Mouse (Mus musculus) T-cell, adult 2 months (primary cell): Measurements from ENCODE around the gene Nktr.

ENCODE experiments used
- DNase-seq: peaks from one replicate; pipeline ENCODE4 v3.0.0; 2022; ENCODE audit warnings: low spot score

The Nktr gene

DNA sequence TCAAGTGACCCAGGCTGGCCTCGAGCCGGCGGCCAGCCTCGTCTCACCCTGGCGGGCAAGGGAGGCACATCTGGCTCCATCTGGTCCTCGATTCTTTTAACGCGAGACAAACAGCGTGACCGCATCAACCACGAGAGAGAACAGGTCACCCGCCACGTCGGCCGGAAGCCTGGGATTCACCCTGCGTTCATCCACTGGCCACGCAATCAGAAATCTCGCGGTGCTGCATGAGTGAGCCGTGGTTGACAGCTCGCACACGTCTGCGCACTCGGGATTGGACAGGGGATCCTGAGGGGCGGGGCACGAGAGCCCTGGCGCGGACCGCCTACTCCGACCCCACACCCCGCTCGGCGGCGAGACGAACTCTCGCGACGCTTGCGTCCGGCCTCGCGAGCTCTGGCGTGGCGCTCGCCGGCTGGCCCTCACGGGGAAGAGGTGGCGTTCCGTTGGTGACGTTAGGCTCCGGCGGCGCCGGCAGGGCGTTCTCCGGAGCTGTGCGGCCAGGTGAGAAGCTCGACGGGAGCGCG lies at the start of gene Nktr:
Gene Nktr (plus strand): TSS at position 378 of the 527 bp plus-strand sequence.
- peak; percentile 97 for DNase-seq

DNA sequence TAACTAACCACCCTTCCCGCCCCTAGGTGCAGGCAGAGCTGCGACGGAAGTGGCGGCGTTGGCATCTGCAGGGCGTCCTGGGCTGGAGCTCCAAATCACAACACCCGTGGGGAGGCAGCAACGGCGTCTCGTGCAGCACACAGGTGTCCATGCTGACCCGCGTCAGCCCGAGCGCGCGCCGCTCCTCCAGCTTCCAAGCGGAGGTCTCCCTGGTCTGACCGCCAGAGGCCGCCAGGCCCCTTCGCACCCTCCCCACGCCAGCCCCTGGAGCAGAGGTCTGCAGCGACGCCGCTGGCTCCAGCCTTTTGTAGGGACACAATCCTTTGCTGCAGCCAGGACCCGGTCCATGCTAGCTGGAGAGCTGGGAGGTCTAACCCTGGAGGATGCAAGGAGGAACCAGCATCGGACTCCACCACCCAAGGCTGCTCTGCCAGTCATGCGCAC lies 49.6 kb upstream of the Nktr start:
- DNase-seq: peak; percentile 62

DNA sequence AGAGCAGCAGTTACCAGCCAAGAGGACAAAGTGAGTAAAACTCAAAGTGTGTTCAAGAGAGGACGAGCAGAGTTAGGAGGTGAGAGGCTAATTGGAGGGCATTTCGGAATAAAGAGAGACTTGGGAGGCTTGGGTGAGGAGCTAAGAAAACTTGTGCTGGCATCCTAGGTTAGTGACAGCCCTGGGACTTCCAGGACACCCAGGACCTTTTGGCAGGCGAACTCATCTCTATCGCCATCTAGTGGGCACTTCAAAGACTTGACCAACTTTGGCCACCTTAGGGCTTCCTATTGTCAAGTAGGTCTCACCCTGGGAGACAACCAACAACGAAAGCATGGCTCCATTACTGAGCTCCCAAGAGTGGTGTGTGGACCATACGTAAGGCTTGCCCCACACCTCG lies 47.7 kb upstream of the Nktr start:
- DNase-seq: peak; percentile 47

DNA sequence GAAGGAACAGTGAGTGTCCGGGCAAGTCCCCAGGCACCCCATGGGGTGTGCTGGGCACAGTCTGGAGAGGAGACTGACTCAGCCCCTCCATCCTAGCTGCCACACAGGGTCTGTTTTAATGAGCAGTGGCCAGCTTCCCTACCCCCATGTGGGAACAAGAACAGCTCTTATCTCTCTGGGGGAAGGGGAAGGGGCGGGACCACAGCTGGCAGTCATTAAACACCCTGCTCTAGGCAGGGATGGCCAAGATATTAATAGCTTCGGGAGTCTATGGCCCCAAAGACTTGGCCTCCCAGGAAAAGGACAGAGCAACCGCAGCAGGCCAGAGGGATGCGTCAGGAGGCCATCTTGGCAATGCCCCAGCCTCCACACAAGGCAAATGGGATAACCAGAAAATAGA lies 46.7 kb upstream of the Nktr start:
- DNase-seq: no peak

DNA sequence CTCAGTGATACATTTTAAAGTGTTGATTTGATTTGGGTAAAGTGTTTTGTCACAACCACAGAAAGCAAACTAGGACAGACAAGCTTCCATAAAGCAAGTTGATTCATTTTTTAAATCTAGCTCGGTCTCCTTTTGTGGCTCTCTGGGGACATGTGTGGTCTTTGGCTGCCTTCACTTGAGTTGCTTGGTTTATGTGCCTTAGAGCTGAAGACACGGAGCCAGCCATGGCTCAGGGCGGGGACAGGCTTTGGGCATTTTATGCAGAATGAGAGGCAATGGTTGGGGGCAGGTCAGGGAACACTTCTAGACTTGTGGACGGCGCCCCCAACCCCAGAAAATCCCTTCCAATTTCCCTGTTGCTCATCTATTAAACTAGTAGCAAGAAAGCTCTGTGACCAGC lies 45.3 kb upstream of the Nktr start:
- no peak for DNase-seq

DNA sequence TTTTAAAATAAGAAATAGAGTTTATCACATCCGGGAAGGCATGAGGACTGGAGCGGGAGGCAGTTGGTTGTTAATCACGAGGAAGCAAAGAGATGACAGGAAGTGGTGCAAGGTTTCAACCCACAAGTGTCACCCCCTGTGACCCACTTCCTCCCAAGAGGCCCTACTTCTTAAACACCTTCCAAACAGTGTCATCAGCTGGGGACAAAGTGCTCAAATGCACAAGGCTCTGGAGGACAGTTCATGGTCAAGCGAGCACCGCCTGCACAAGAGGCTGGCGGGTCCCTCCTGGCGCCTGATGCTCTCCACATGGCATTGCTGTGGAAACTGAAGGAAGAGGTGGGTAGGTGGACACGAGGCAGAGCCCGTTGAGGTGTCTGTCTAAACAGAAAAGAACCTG lies 44.0 kb upstream of the Nktr start:
- peak; percentile 90 for DNase-seq

DNA sequence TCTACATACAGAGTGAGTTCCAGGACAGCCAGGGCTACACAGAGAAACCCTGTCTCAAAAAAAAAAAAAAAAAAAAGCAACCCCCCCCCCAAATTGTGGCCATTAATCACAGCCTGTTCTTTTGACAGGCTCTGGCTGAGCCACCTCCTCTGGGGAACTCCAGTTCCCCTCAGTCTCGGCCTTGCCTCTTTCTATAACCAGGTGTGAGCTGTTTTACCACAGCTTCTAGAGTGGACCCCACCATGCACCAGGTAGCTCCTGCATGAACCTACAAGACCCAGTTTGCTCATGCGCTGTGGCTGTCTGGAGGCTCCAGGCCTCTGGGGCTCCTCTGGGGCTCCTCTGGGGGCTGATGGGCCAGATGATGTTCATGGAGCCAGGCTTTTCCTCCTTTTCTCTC lies 43.4 kb upstream of the Nktr start:
- DNase-seq: no peak

DNA sequence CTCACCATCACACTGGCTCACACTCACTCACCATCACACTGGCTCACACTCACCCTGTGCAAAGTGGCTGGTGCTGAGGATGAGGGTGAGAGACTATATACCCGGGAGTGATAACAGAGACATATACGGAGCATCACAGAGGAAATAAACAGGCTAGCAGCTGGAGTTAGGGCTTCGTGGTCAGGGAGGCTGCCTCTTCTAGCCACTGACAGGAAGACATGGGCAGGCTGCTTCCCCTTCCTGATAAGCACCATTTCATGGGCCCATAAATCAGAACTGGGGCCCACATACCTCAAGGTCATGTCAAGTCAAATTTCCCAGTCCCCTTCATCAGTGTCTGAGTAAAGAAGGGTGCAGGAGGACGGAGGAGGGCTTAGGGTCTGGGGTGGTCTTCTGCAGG lies 41.9 kb upstream of the Nktr start:
- no peak for DNase-seq

DNA sequence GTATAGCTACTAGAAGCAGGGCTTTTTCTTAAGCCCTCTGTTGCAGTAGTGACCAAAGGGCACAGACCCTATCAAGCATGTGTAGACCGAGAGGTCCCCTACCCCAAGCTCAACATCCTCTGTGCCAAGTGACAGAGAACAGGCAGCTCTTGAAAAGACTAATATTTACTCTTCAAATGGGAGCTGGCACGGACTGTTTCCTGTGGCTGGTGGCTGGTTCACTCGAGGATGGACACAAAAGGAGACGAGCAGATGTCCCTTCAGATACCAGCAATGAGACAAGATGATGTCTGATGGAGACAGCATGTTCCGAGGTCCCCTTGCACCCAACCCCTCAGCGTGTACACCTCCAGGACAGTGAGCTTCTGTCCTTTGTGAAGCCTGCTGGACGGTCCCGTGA lies 41.5 kb upstream of the Nktr start:
- DNase-seq: no peak

DNA sequence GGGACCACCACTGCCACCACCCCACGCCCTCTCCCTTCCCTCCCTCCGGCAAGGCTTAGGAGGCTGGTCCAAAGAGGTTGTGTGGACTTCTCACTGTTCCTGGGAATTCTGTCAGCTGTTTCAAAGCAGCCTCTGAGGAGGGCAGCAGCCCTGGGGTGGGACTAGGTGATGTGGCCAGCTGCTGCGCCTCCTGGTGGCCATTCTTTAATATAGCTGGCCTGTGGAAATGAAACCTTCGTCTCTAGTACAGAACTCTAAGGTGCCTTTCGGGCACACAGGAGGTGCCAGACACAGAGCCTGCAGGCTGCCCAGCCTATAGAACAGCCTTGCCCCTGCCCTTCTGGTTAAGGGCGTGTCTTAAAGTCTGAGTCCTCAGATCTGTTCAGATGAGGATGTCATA lies 39.4 kb upstream of the Nktr start:
- peak; percentile 64 for DNase-seq

DNA sequence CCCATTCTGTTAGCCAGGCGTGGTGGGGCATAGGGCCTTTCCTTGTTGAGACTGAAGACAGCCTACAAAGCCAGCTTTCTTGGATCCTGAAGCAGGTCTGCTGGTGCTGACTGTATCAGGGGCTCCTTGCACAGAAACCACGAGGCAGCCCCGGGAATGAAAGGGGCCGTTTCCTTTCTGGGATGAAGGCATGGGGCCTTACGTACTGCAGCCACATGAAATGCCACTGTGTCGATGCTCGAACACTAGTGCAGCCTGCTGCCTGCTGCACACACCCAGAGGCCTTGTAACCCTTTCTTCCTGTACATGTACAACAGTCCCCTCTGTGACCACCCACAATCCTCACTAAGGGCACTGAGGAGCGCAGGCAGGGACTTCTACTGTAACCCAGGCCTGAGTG lies 37.8 kb upstream of the Nktr start:
- DNase-seq: no peak

DNA sequence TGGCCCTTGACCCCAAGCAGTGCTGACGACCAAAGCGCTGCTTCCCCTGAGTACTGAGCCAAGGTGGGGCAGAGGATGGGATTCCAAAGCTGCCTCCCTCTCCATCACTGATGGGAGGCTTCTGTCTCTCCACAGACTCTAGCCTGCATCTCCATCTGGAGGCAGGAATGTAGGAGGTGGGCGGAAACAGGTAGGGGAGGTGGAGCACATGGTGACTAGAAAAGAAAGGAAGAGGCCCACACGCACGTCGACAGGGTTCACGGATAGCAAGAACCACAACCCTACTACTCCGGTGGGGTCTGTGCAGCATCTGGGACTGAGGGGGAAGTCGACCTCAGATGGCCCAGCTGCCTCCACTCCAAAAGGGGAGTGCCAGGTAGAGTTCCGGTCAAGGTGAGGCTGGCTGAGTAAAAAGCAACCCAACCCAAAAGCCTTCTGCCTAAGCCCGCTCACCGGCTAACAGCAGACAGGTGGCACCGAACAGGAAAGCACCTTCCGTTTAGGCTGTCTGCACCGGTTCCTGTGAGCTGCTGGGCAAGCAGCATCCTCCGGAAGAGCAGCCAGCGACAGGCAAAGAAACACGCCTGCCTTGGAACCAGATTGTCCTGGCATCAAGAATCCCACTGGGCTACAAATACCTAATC lies 36.8 kb upstream of the Nktr start:
- DNase-seq: peak; percentile 67

DNA sequence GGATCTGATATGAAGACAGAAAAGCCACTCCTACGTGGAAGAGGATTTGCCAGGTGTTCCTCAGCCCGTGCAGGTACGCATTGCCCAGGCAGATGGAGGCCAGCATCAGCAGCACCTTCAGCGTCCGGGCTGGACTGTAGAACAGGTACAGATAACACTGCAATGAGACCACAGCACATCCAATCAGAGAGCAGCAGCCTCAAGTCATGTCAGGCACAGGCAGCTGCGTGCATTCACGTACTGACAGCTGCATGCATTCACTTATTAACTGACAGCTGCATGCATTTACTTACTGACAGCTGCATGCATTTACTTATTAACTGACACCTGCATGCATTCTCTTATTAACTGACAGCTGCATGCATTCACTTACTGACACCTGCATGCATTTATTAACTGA lies 34.3 kb upstream of the Nktr start:
- DNase-seq: no peak

DNA sequence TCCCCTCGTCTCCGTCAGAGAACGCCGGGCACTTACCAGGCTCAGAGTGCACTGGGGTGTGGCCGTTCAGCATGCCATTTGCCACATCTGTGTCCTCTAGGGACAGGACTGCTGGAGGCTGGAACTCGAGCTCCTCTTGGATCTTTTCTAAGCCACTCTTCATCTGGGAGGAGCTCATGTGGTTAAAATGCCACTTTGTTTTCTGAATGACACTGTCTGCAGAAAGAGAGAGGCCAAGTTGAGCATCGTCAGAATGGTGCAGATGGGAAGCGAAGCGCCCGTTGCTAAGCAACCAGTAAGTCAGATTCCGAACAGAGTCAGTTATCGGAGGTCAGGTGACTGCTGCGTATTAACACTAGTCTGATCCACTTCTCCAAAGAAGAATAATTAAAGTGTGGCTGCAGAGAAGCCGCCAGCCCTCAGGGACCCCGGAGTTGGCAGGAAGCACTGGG lies 28.7 kb upstream of the Nktr start:
- no peak for DNase-seq

DNA sequence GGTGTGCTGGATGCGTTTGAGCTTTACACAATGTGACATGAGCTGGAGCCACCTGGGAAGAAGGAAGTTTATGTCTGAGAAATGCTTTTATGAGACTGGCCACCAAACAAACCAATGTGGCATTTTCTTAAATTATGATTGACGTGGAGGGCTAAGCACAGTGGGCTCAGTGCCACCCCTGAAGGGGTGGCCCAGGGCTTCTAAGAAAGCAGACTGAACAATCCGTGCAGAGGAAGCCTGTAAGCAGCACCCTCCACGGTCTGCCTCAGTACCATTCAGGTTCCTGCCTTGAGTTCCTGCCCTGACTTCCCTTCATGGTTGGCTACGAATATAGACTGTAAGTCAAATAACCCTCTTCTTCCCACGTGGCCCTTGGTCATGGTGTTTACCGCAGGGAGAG lies 28.2 kb upstream of the Nktr start:
- no peak for DNase-seq

DNA sequence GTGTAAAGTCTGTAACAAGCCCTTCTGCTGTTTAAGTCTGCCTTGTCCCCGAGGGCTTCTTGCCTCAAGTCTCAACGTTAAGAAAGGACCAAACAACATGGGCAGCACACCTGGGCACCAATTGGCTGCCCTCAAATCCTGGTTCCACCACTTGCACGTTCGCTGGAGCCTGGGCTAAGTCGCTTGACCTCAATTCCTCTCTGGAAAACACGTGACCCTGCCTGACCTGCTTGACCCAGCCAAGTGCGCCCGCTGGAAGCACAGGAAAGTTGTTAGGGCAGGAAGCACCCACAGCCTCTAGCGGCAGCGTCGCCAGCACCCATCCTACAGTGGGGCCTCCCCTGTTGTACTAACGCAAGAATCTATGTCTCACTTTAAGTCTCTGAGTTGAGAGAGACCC lies 24.2 kb upstream of the Nktr start:
- DNase-seq: no peak

DNA sequence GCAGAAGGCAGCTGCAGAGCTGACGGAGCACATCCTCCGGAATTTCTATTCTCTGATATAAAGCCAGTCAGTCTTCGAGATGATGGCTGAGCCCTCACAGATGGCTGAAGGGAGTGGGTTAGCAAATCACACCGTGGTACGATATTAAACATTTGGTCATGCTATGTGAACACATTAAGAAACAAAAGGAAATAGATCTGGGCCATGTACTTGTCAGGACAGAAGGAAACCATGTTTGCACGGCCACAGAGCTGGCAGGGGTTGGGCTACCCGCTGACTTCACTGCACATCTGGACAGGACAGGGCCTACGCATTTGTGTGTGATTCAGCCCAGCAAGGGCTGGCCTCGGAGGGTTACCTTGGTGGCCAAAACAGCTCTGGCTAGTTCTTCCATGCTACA lies 22.3 kb upstream of the Nktr start:
- DNase-seq: no peak

DNA sequence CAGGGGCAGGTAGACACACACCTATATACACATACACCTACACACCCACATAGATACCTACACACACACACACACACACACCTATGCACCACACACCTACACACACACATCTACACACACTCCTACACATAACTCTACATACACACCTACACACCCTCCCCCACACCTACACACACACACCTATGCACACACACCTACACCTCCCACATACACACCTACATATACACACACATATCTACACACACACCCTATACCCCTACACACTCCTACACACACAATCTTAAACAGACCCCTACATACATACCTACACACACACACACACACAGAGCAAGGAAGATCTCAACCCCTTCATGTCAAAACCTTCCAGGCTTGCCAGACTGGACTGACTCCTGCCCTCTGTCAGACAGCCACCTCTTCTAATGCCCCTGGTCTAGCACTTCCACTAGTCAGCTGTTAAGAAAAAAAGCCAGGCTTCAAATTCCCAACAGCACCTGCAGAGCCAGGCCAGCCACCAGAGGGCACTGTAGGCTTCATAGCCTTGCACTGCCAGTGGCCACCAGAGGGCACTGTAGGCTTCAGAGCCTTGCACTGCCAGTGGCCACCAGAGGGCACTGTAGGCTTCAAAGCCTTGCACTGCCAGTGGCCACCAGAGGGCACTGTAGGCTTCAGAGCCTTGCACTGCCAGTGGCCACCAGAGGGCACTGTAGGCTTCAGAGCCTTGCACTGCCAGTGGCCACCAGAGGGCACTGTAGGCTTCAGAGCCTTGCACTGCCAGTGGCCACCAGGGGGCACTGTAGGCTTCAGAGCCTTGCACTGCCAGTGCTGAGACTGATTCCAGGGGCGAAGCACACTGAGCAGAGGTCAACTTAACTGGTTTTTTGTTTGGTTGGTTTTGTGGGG lies 21.6 kb upstream of the Nktr start:
- peak; percentile 82 for DNase-seq

DNA sequence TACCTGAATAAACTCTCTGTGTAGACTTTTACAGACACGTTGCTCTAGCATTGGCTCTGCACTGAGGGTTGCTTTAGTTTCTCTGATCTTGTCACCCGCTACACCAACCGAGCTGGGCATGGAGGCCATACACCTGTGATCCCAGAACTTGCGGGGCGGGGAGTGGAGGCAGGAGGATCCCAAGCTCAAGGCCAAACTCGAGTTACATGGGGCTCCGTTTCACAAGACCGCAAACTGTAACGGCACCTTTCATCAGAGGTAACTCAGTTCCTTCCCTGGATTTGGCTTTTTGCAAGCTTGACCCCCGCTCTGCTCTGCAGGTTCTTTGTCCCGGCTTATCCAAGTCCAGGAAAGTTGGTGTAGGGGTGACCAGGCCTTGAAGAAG lies 14.7 kb upstream of the Nktr start:
- DNase-seq: no peak

DNA sequence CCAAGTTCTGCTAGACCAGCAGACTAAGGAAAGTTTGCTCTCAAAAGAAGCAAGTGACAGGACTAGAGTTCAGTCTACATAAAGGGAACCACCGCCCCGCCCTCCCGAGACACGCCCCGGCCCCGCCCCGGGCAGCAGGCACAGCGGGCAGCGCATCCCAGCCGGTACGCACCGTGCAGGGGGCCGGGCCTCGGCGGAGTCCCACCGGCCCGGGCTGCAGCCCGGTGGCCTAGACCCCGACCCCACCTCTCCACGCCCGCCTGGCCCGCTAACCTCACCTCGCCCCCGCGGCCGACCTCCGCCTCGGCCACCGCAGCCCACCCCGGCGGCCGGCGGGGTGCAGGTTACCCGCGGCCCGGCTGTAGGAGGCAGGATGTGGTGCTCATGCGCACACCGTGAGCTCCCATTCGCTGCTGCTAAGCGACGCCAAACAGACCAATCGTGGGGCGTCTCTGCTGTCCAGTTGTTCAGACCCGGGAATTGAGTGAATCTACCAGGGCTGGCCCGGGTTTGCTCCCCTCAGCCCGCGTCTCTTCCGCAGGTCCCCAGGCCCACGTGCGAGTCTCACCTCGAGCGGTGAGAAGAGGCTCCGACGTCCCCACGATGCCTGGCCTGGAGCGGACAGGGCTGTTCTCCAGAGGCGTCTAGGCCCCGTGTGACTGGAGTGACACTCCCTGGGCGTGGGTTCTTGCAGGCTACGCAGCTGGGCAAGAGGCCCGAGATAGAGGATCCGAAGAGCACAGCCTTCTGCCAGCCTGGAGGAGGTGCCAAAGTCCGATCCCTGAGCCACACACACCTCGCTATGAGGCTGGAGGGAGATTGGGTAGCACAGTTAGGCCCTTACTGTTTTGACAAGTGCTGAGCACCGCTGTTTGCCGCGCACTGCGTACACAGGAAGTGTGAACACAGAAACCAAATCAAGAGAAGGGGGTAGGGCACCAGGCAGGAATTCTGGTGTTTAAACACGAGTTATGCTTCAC lies 14.0 kb upstream of the Nktr start, which contains the start of gene Sec22c:
Gene Sec22c (minus strand): TSS at position 845 of the 980 bp plus-strand sequence.
- peak; percentile 78 for DNase-seq

DNA sequence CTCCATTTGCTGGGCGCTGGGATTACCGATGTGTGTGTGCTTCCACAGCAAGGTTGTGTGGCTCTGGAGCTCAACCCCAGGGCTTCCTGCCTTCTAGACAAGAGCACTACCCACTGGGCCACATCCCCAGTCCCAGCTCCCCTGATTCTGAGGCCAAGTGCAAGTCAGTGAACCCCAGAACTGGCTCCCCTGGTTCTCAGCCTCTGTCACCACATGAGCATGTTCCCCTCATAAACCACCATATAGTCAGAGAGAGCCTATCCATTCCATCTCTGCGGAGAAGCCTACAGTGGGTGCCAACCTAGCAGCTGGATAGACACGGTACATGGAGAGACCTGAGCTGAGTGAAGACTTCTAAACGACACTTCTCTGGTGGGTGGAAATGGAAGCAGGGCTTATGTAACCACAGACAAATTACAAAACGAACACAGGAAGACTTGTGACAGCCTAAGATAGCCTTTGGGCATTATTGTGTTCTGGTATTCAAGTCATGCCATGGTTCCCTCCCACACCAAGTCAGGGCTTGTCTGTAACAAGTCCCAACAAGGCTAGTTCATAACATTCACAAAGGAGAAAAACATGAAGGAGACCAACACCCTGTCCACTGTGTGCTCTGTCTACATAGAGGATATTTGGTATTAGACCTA lies 12.8 kb upstream of the Nktr start:
- DNase-seq: no peak
